Mouse (Mus musculus): ENCODE results near the gene Gm11084. TPM values are rescaled to one million over a fixed set of nuclear protein-coding genes. Genes with fewer than 3 reads are reported as not detected.

Gene Gm11084
- polyA plus RNA-seq, 1 experiment from 2014 or later: not detected

GRCm38 (mm10) chr2:73005611-73006515 lies 19.3 kb upstream of the Gm11084 start:
- H3K4me2 ChIP-seq: no peak overlapping the region
- ATAC-seq (ENCODE audit: low FRiP score, low read depth): no peak
- H3K27ac ChIP-seq (replicated peaks): peak overlapping the region; percentile 53
- no peak overlapping the region for H3K9ac ChIP-seq
- no peak overlapping the region for H3K4me3 ChIP-seq
- no peaks in the 10 kb centered on the region for H3K27me3 ChIP-seq
- no peaks in the 10 kb centered on the region for H3K36me3 ChIP-seq
- 39% methylated on average over 3 of the region's 3 CpGs for WGBS
- H3K4me1 ChIP-seq (replicated peaks): peaks cover 21% of the 10 kb centered on the region
- H3K9me3 ChIP-seq: no peaks in the 10 kb centered on the region

GRCm38 (mm10) chr2:73003751-73004717 lies 17.5 kb upstream of the Gm11084 start:
- H3K4me2 ChIP-seq: peak overlapping the region; percentile 43
- ATAC-seq (ENCODE audit: low FRiP score, low read depth): peak; percentile 91
- H3K4me3 ChIP-seq: no peak overlapping the region
- WGBS: 26% methylated on average over 22 of the region's 24 CpGs
- H3K27me3 ChIP-seq: no peaks in the 10 kb centered on the region
- H3K27ac ChIP-seq (replicated peaks): peak overlapping the region; percentile 74
- no peaks in the 10 kb centered on the region for H3K36me3 ChIP-seq
- H3K9ac ChIP-seq: no peak overlapping the region
- H3K4me1 ChIP-seq (replicated peaks): peaks cover 21% of the 10 kb centered on the region
- no peaks in the 10 kb centered on the region for H3K9me3 ChIP-seq

GRCm38 (mm10) chr2:73003049-73003448 lies 16.5 kb upstream of the Gm11084 start:
- H3K36me3 ChIP-seq: no peaks in the 10 kb centered on the region
- ATAC-seq (ENCODE audit: low FRiP score, low read depth): no peak
- no peaks in the 10 kb centered on the region for H3K27me3 ChIP-seq
- no peaks in the 10 kb centered on the region for H3K9me3 ChIP-seq
- 62% methylated on average over 12 of the region's 12 CpGs for WGBS
- H3K9ac ChIP-seq: no peak overlapping the region
- H3K27ac ChIP-seq (replicated peaks): peak overlapping the region; percentile 69
- no peak overlapping the region for H3K4me3 ChIP-seq
- H3K4me2 ChIP-seq: peak overlapping the region; percentile 23; the same call in 1 of the 2 replicates
- H3K4me1 ChIP-seq (replicated peaks): peaks cover 21% of the 10 kb centered on the region

- Histone ChIP-seq H3K27me3 (no peaks in the 10 kb centered on the region), H3K4me1 (replicated peaks) (peaks cover 21% of the 10 kb centered on the region), H3K4me2 (no peak overlapping the region), H3K27ac (replicated peaks) (no peak overlapping the region), H3K9me3 (no peaks in the 10 kb centered on the region), H3K4me3 (no peak overlapping the region), H3K36me3 (no peaks in the 10 kb centered on the region), H3K9ac (no peak overlapping the region)
- no peak for ATAC-seq (ENCODE audit: low FRiP score, low read depth)
- 94% methylated on average over 6 of the region's 6 CpGs for WGBS
Observed at GRCm38 (mm10) chr2:73002451-73002850, 15.9 kb upstream of the Gm11084 start.

GRCm38 (mm10) chr2:73001994-73002393 lies 15.5 kb upstream of the Gm11084 start:
- no peak overlapping the region for H3K27ac ChIP-seq (replicated peaks)
- no peak for ATAC-seq (ENCODE audit: low FRiP score, low read depth)
- H3K36me3 ChIP-seq: no peaks in the 10 kb centered on the region
- no peak overlapping the region for H3K9ac ChIP-seq
- WGBS: 90% methylated on average over 5 of the region's 5 CpGs
- H3K4me3 ChIP-seq: no peak overlapping the region
- H3K9me3 ChIP-seq: no peaks in the 10 kb centered on the region
- H3K4me1 ChIP-seq (replicated peaks): peaks cover 22% of the 10 kb centered on the region
- H3K27me3 ChIP-seq: no peaks in the 10 kb centered on the region
- H3K4me2 ChIP-seq: no peak overlapping the region

GRCm38 (mm10) chr2:73000194-73000593 lies 13.7 kb upstream of the Gm11084 start:
- Histone ChIP-seq H3K4me1 (replicated peaks) (peaks cover 35% of the 10 kb centered on the region), H3K9me3 (no peaks in the 10 kb centered on the region), H3K4me3 (no peak overlapping the region), H3K27me3 (no peaks in the 10 kb centered on the region), H3K36me3 (no peaks in the 10 kb centered on the region), H3K4me2 (no peak overlapping the region), H3K9ac (no peak overlapping the region), H3K27ac (replicated peaks) (no peak overlapping the region)
- 70% methylated on average over 8 of the region's 8 CpGs for WGBS
- ATAC-seq (ENCODE audit: low FRiP score, low read depth): no peak

- WGBS: 96% methylated on average over 4 of the region's 4 CpGs
Observed at GRCm38 (mm10) chr2:72997586-72997985, 11.1 kb upstream of the Gm11084 start.

GRCm38 (mm10) chr2:72996808-72997378 lies 10.4 kb upstream of the Gm11084 start:
- H3K27ac ChIP-seq (replicated peaks): peak overlapping the region; percentile 73; the same call in 1 of the 2 replicates
- ATAC-seq (ENCODE audit: low FRiP score, low read depth): no peak
- WGBS: 68% methylated on average over 9 of the region's 9 CpGs

More at GRCm38 (mm10) chr2:72997586-72997985, 11.1 kb upstream of the Gm11084 start:
- H3K4me3 ChIP-seq: no peak overlapping the region
- no peaks in the 10 kb centered on the region for H3K36me3 ChIP-seq
- H3K27me3 ChIP-seq: no peaks in the 10 kb centered on the region
- ATAC-seq (ENCODE audit: low FRiP score, low read depth): no peak
- H3K4me1 ChIP-seq (replicated peaks): peaks cover 18% of the 10 kb centered on the region
- H3K4me2 ChIP-seq: no peak overlapping the region
- H3K9me3 ChIP-seq: no peaks in the 10 kb centered on the region
- no peak overlapping the region for H3K9ac ChIP-seq
- no peak overlapping the region for H3K27ac ChIP-seq (replicated peaks)

GRCm38 (mm10) chr2:72995346-72996097 lies 9.0 kb upstream of the Gm11084 start:
- H3K9me3 ChIP-seq: no peaks in the 10 kb centered on the region
- H3K36me3 ChIP-seq: no peaks in the 10 kb centered on the region
- H3K9ac ChIP-seq: no peak overlapping the region
- WGBS: 27% methylated on average over 9 of the region's 9 CpGs
- peak; percentile 85 for ATAC-seq (ENCODE audit: low FRiP score, low read depth)
- no peak overlapping the region for H3K4me3 ChIP-seq
- H3K27me3 ChIP-seq: no peaks in the 10 kb centered on the region
- peaks cover 18% of the 10 kb centered on the region for H3K4me1 ChIP-seq (replicated peaks)
- H3K4me2 ChIP-seq: peak overlapping the region; percentile 26
- peak overlapping the region; percentile 73 for H3K27ac ChIP-seq (replicated peaks)

More at GRCm38 (mm10) chr2:72996808-72997378, 10.4 kb upstream of the Gm11084 start:
- no peak overlapping the region for H3K9ac ChIP-seq
- H3K4me3 ChIP-seq: no peak overlapping the region
- no peaks in the 10 kb centered on the region for H3K27me3 ChIP-seq
- H3K9me3 ChIP-seq: no peaks in the 10 kb centered on the region
- no peak overlapping the region for H3K4me2 ChIP-seq
- H3K36me3 ChIP-seq: no peaks in the 10 kb centered on the region
- H3K4me1 ChIP-seq (replicated peaks): peaks cover 18% of the 10 kb centered on the region

- Histone ChIP-seq H3K27me3 (no peaks in the 10 kb centered on the region), H3K9ac (no peak overlapping the region), H3K27ac (replicated peaks) (no peak overlapping the region), H3K9me3 (no peaks in the 10 kb centered on the region), H3K4me2 (no peak overlapping the region), H3K4me1 (replicated peaks) (peaks cover 18% of the 10 kb centered on the region), H3K4me3 (no peak overlapping the region), H3K36me3 (no peaks in the 10 kb centered on the region)
- no peak for ATAC-seq (ENCODE audit: low FRiP score, low read depth)
- 64% methylated on average over 2 of the region's 2 CpGs for WGBS
Observed at GRCm38 (mm10) chr2:72994165-72994564, 7.6 kb upstream of the Gm11084 start.

GRCm38 (mm10) chr2:72992497-72992896 lies 6.0 kb upstream of the Gm11084 start:
- H3K4me3 ChIP-seq: no peak overlapping the region
- H3K27me3 ChIP-seq: no peaks in the 10 kb centered on the region
- peaks cover 18% of the 10 kb centered on the region for H3K4me1 ChIP-seq (replicated peaks)
- ATAC-seq (ENCODE audit: low FRiP score, low read depth): no peak
- H3K9ac ChIP-seq: no peak overlapping the region
- WGBS: 95% methylated on average over 17 of the region's 17 CpGs
- no peak overlapping the region for H3K27ac ChIP-seq (replicated peaks)
- H3K4me2 ChIP-seq: no peak overlapping the region
- H3K36me3 ChIP-seq: no peaks in the 10 kb centered on the region
- no peaks in the 10 kb centered on the region for H3K9me3 ChIP-seq
